Mouse (Mus musculus) stomach, embryonic 15.5 days (tissue): ENCODE measurements around the gene Chrnb2. TPM values are rescaled to one million over a fixed set of nuclear protein-coding genes. Genes with fewer than 3 reads are reported as not detected.
A peak's percentile ranks its signal among the peaks of the same experiment; 100 is the strongest.

Experiments
- ATAC-seq: fragments of 200-750 bp; cut with Nextera tagmentation; 2 replicates; pipeline ENCODE4 v1.8.0; 2017; ENCODE audit warnings: low read depth, moderate number of reproducible peaks, moderate TSS enrichment; ENCODE audit not compliant: insufficient read depth, low FRiP score
- H3K27ac ChIP-seq: fragments of 300-500 bp; sonication (generic); 2 replicates; pipeline ENCODE4 v1.5.1; 2015; ENCODE audit warnings: mild to moderate bottlenecking, inconsistent platforms
- H3K27me3 ChIP-seq: fragments of 300-500 bp; sonication (generic); replicated peaks from 2 replicates; pipeline ENCODE4 v1.6.1; 2015; ENCODE audit warnings: inconsistent platforms
- H3K36me3 ChIP-seq: fragments of 300-500 bp; sonication (generic); 2 replicates; pipeline ENCODE4 v1.6.1; 2015; ENCODE audit warnings: inconsistent platforms
- H3K4me1 ChIP-seq: fragments of 300-500 bp; sonication (generic); 2 replicates; pipeline ENCODE4 v1.6.1; 2015; ENCODE audit warnings: inconsistent platforms
- H3K4me2 ChIP-seq: fragments of 300-500 bp; sonication (generic); 2 replicates; pipeline ENCODE4 v1.6.1; 2015; ENCODE audit warnings: mild to moderate bottlenecking, inconsistent platforms
- H3K4me3 ChIP-seq: fragments of 300-500 bp; sonication (generic); replicated peaks from 2 replicates; pipeline ENCODE4 v1.5.1; 2015; ENCODE audit warnings: inconsistent platforms
- H3K9ac ChIP-seq: fragments of 300-500 bp; sonication (generic); 2 replicates; pipeline ENCODE4 v1.6.1; 2015; ENCODE audit warnings: inconsistent platforms
- H3K9me3 ChIP-seq: fragments of 300-500 bp; sonication (generic); 2 replicates; pipeline ENCODE4 v1.6.1; 2016; ENCODE audit warnings: inconsistent platforms
- WGBS: fragments of 180-500 bp; shearing (Covaris S2); methylation state at CpG from one replicate; pipeline ENCODE4 v1.1.7; 2015; 5-methylcytosine and 5-hydroxymethylcytosine counted together
- polyA plus RNA-seq: library from polyadenylated mRNA; unstranded; fragments of >200 nt; fragmentation: Nextera tagmentation; extraction: Ambion mirVana; gene quantifications from 2 replicates; pipeline ENCODE4 v1.2.1, GENCODE M21; 2015

Gene Chrnb2
- polyA plus RNA-seq, result 1.4 and 1.6 TPM in 2 replicates

GRCm38 (mm10) chr3:89764119-89764724, at the start of gene Chrnb2:
Gene Chrnb2 (minus strand): TSS chr3:89764632.
- Histone ChIP-seq H3K36me3 (no peaks in the 10 kb centered on the region), H3K27me3 (0 out of 2 replicates have a peak, but pooled peaks cover 4% of the 10 kb centered on the region), H3K4me3 (peak within 1 kb of the TSS; percentile 7; the same call in 1 of the 2 replicates), H3K9ac (no peak within 1 kb of the TSS), H3K4me2 (peak within 1 kb of the TSS; percentile 39), H3K9me3 (no peaks in the 10 kb centered on the region), H3K27ac (no peak within 1 kb of the TSS), H3K4me1 (peaks cover 6% of the 10 kb centered on the region; the same call in 1 of the 2 replicates)
- peak; percentile 86 for ATAC-seq
- WGBS, result 1% methylated on average over 36 of the region's 36 CpGs

- WGBS, result 77% methylated on average over 7 of the region's 7 CpGs
- H3K27me3 ChIP-seq, result no peaks in the 10 kb centered on the region
- H3K4me3 ChIP-seq, result no peak overlapping the region
- ATAC-seq, result no peak
- H3K36me3 ChIP-seq, result no peaks in the 10 kb centered on the region
- H3K9me3 ChIP-seq, result no peaks in the 10 kb centered on the region
- H3K4me1 ChIP-seq, result no peaks in the 10 kb centered on the region
- H3K27ac ChIP-seq, result no peak overlapping the region
- no peak overlapping the region for H3K9ac ChIP-seq
- no peak overlapping the region for H3K4me2 ChIP-seq
Measured at GRCm38 (mm10) chr3:89814051-89814450, 49.6 kb upstream of the Chrnb2 start.

DNA sequence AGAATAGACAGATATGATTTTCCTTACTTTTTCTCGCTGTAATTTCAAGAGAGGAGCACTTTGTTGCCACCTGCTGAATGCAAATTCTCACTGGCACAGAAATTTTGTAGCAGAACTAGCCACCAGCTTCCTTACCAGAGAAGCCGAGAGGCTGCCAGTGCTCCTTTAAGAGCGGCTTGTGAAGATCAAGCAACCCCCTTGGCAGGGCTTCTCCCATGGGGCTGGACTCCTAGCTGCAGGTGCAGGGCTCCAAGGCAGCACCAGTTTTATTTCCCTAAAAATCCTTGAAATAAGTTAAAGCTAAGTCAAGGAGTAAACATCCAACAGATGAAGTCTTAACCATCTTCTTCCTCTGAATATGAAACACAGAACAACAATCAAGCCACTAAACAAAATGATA, 47.7 kb upstream of the Chrnb2 start:
- no peaks in the 10 kb centered on the region for H3K4me1 ChIP-seq
- H3K36me3 ChIP-seq, result no peaks in the 10 kb centered on the region
- 69% methylated on average over 3 of the region's 3 CpGs for WGBS
- H3K9me3 ChIP-seq, result no peaks in the 10 kb centered on the region
- H3K4me3 ChIP-seq, result no peak overlapping the region
- H3K27me3 ChIP-seq, result no peaks in the 10 kb centered on the region
- no peak overlapping the region for H3K9ac ChIP-seq
- ATAC-seq, result no peak
- H3K4me2 ChIP-seq, result no peak overlapping the region
- no peak overlapping the region for H3K27ac ChIP-seq

- ATAC-seq, result no peak
- Histone ChIP-seq H3K9ac (no peak overlapping the region), H3K9me3 (no peaks in the 10 kb centered on the region), H3K27me3 (no peaks in the 10 kb centered on the region), H3K4me2 (no peak overlapping the region), H3K27ac (no peak overlapping the region), H3K4me3 (no peak overlapping the region), H3K36me3 (no peaks in the 10 kb centered on the region), H3K4me1 (no peaks in the 10 kb centered on the region)
Measured at GRCm38 (mm10) chr3:89810841-89811240, 46.4 kb upstream of the Chrnb2 start.

DNA sequence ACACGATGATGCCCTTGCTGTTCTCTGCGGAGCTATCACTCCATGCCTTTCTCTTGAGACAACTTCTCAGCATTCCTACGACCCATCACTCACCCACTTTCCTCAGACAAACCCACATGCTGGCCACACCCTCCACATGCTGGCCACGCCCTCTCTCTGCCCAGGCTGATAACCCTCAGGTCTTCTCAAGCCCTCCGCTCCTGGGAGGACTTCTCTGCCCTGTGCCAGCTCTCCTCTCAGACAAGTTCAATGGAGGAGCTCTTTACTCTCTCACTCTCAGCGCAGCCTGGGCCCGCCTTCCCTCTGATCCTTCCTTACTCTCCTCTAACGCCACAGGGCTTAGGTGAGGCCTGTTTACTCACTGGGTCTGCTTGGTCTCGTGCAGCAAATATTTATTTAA, 44.2 kb upstream of the Chrnb2 start:
- Histone ChIP-seq H3K4me1 (no peaks in the 10 kb centered on the region), H3K9ac (no peak overlapping the region), H3K9me3 (no peaks in the 10 kb centered on the region), H3K4me3 (no peak overlapping the region), H3K36me3 (no peaks in the 10 kb centered on the region), H3K27ac (peak overlapping the region; percentile 70), H3K4me2 (no peak overlapping the region), H3K27me3 (no peaks in the 10 kb centered on the region)
- ATAC-seq, result peak; percentile 89
- 41% methylated on average over 9 of the region's 9 CpGs for WGBS

- H3K9me3 ChIP-seq, result no peaks in the 10 kb centered on the region
- whole genome bisulfite sequencing, result 62% methylated on average over 5 of the region's 5 CpGs
- peak overlapping the region; percentile 70 for H3K27ac ChIP-seq
- H3K4me3 ChIP-seq, result no peak overlapping the region
- H3K36me3 ChIP-seq, result no peaks in the 10 kb centered on the region
- H3K9ac ChIP-seq, result no peak overlapping the region
- peak; percentile 93 for ATAC-seq
- no peaks in the 10 kb centered on the region for H3K27me3 ChIP-seq
- H3K4me2 ChIP-seq, result no peak overlapping the region
- H3K4me1 ChIP-seq, result no peaks in the 10 kb centered on the region
Measured at GRCm38 (mm10) chr3:89807881-89808280, 43.4 kb upstream of the Chrnb2 start.

- Histone ChIP-seq H3K36me3 (no peaks in the 10 kb centered on the region), H3K27me3 (no peaks in the 10 kb centered on the region), H3K4me3 (no peak overlapping the region), H3K4me1 (no peaks in the 10 kb centered on the region), H3K4me2 (no peak overlapping the region), H3K9ac (no peak overlapping the region), H3K27ac (peak overlapping the region; percentile 40; the same call in 1 of the 2 replicates), H3K9me3 (no peaks in the 10 kb centered on the region)
- no peak for ATAC-seq
- WGBS, result 89% methylated on average over 3 of the region's 3 CpGs
Measured at GRCm38 (mm10) chr3:89807171-89807570, 42.7 kb upstream of the Chrnb2 start.

GRCm38 (mm10) chr3:89806751-89807150, 42.3 kb upstream of the Chrnb2 start:
- H3K4me1 ChIP-seq, result no peaks in the 10 kb centered on the region; the same call in 1 of the 2 replicates
- H3K9ac ChIP-seq, result no peak overlapping the region

GRCm38 (mm10) chr3:89805179-89805578, 40.7 kb upstream of the Chrnb2 start:
- WGBS, result 60% methylated on average over 4 of the region's 4 CpGs
- Histone ChIP-seq H3K4me3 (no peak overlapping the region), H3K4me2 (no peak overlapping the region), H3K36me3 (no peaks in the 10 kb centered on the region), H3K9me3 (no peaks in the 10 kb centered on the region), H3K9ac (no peak overlapping the region), H3K27ac (no peak overlapping the region), H3K27me3 (no peaks in the 10 kb centered on the region), H3K4me1 (no peaks in the 10 kb centered on the region; the same call in 1 of the 2 replicates)
- ATAC-seq, result no peak

More at GRCm38 (mm10) chr3:89806751-89807150, 42.3 kb upstream of the Chrnb2 start:
- Histone ChIP-seq H3K36me3 (no peaks in the 10 kb centered on the region), H3K27me3 (no peaks in the 10 kb centered on the region), H3K4me3 (no peak overlapping the region), H3K9me3 (no peaks in the 10 kb centered on the region), H3K4me2 (no peak overlapping the region), H3K27ac (no peak overlapping the region)
- WGBS, result 90% methylated on average over 2 of the region's 2 CpGs
- ATAC-seq, result no peak

GRCm38 (mm10) chr3:89802876-89803275, 38.4 kb upstream of the Chrnb2 start:
- no peaks in the 10 kb centered on the region for H3K9me3 ChIP-seq
- H3K4me2 ChIP-seq, result no peak overlapping the region
- WGBS, result 77% methylated on average over 15 of the region's 15 CpGs
- H3K4me1 ChIP-seq, result peaks cover 3% of the 10 kb centered on the region
- no peaks in the 10 kb centered on the region for H3K27me3 ChIP-seq
- H3K9ac ChIP-seq, result no peak overlapping the region
- no peak overlapping the region for H3K27ac ChIP-seq
- no peaks in the 10 kb centered on the region for H3K36me3 ChIP-seq
- ATAC-seq, result no peak
- no peak overlapping the region for H3K4me3 ChIP-seq

- H3K9ac ChIP-seq, result no peak overlapping the region
- H3K4me3 ChIP-seq, result no peak overlapping the region
- peaks cover 3% of the 10 kb centered on the region for H3K4me1 ChIP-seq
- WGBS, result 15% methylated on average over 3 of the region's 3 CpGs
- no peaks in the 10 kb centered on the region for H3K36me3 ChIP-seq
- no peak overlapping the region for H3K27ac ChIP-seq
- no peaks in the 10 kb centered on the region for H3K27me3 ChIP-seq
- no peaks in the 10 kb centered on the region for H3K9me3 ChIP-seq
- no peak; the same call in 1 of the 2 replicates for ATAC-seq
- no peak overlapping the region for H3K4me2 ChIP-seq
Measured at GRCm38 (mm10) chr3:89801507-89801847, 37.0 kb upstream of the Chrnb2 start.

GRCm38 (mm10) chr3:89800774-89801506, 36.5 kb upstream of the Chrnb2 start:
- Histone ChIP-seq H3K4me3 (no peak overlapping the region), H3K36me3 (no peaks in the 10 kb centered on the region), H3K9ac (no peak overlapping the region), H3K4me1 (peaks cover 3% of the 10 kb centered on the region), H3K27ac (no peak overlapping the region), H3K27me3 (no peaks in the 10 kb centered on the region), H3K4me2 (no peak overlapping the region), H3K9me3 (no peaks in the 10 kb centered on the region)
- 65% methylated on average over 5 of the region's 5 CpGs for WGBS
- no peak for ATAC-seq
